Mouse (Mus musculus): ENCODE data around the gene Gm20388.

Gene Gm20388

GRCm38 (mm10) chr8:122548891-122549439, 2638.3 kb downstream of the Gm20388 start:
- no peak for DNase-seq

GRCm38 (mm10) chr8:122550234-122550994, 2639.8 kb downstream of the Gm20388 start:
- peak in 1 of 2 experiments; percentile 37 for DNase-seq

GRCm38 (mm10) chr8:122550995-122551264, 2640.3 kb downstream of the Gm20388 start:
- DNase-seq = no peak

GRCm38 (mm10) chr8:122551265-122552051, 2640.8 kb downstream of the Gm20388 start, which contains the start of gene Piezo1:
Gene Piezo1 (minus strand): TSS chr8:122551329.
- peak; percentile 79 to 91 for DNase-seq

GRCm38 (mm10) chr8:122554786-122555185, 2644.1 kb downstream of the Gm20388 start:
- DNase-seq = peak; percentile 83 to 89

GRCm38 (mm10) chr8:122556030-122557009, 2645.7 kb downstream of the Gm20388 start:
- peak; percentile 44 to 48 for DNase-seq

- peak; percentile 33 to 67 for DNase-seq
These were observed 2646.8 kb downstream of the Gm20388 start for GRCm38 (mm10) chr8:122557248-122558038.

GRCm38 (mm10) chr8:122558671-122559349, 2648.2 kb downstream of the Gm20388 start:
- peak; percentile 86 to 87 for DNase-seq

GRCm38 (mm10) chr8:122561199-122561598, 2650.6 kb downstream of the Gm20388 start:
- DNase-seq = no peak

- no peak for DNase-seq
These were observed 2654.0 kb downstream of the Gm20388 start for GRCm38 (mm10) chr8:122564363-122565352.

GRCm38 (mm10) chr8:122566766-122567165, 2656.1 kb downstream of the Gm20388 start:
- peak; percentile 57 to 74 for DNase-seq

GRCm38 (mm10) chr8:122567361-122568108, 2656.9 kb downstream of the Gm20388 start, which contains the start of gene Cdt1:
Gene Cdt1 (plus strand): TSS chr8:122568015.
- peak; percentile 97 to 98 for DNase-seq

- no peak for DNase-seq
These were observed 2657.5 kb downstream of the Gm20388 start for GRCm38 (mm10) chr8:122568109-122568504.

- DNase-seq = peak in 1 of 2 experiments; percentile 45
These were observed 2658.3 kb downstream of the Gm20388 start for GRCm38 (mm10) chr8:122568881-122569309.

GRCm38 (mm10) chr8:122569329-122569728, 2658.7 kb downstream of the Gm20388 start:
- DNase-seq = peak in 1 of 2 experiments; percentile 47

- no peak for DNase-seq
These were observed 2659.4 kb downstream of the Gm20388 start for GRCm38 (mm10) chr8:122569996-122570395.

GRCm38 (mm10) chr8:122571153-122571552, 2660.5 kb downstream of the Gm20388 start:
- peak; percentile 84 to 85 for DNase-seq

- peak; percentile 41 to 60 for DNase-seq
These were observed 2661.2 kb downstream of the Gm20388 start for GRCm38 (mm10) chr8:122571750-122572267.
